Mouse (Mus musculus): ENCODE data around the gene Rps6kb2. TPM values are rescaled to one million over a fixed set of nuclear protein-coding genes. Genes with fewer than 3 reads are reported as not detected.
"Not testable (repeated sequence)": the region's sequence is repeated elsewhere in the genome, so short reads cannot be mapped to it uniquely, and the experiment has no call there.

Gene Rps6kb2
- polyA plus RNA-seq, 1 experiment from 2014 or later: 42.2 TPM

GRCm38 (mm10) chr19:4146366-4147021 lies 16.7 kb downstream of the Rps6kb2 start:
- H3K4me2 ChIP-seq: no peak overlapping the region
- no peak overlapping the region for H3K4me3 ChIP-seq
- peaks cover 12% of the 10 kb centered on the region for H3K36me3 ChIP-seq
- ATAC-seq (replicated peaks; ENCODE audit: insufficient number of reproducible peaks, insufficient read depth, low FRiP score, low read depth): no peak
- peaks cover 32% of the 10 kb centered on the region for H3K4me1 ChIP-seq (replicated peaks)
- no peak overlapping the region for H3K9ac ChIP-seq
- H3K27ac ChIP-seq: no peak overlapping the region
- no peaks in the 10 kb centered on the region for H3K27me3 ChIP-seq
- no peaks in the 10 kb centered on the region for H3K9me3 ChIP-seq (replicated peaks)
- WGBS: 59% methylated on average over 12 of the region's 12 CpGs

GRCm38 (mm10) chr19:4145936-4146335 lies 17.2 kb downstream of the Rps6kb2 start:
- H3K4me1 ChIP-seq (replicated peaks): peaks cover 27% of the 10 kb centered on the region
- H3K4me3 ChIP-seq: no peak overlapping the region
- H3K9ac ChIP-seq: no peak overlapping the region
- ATAC-seq (replicated peaks; ENCODE audit: insufficient number of reproducible peaks, insufficient read depth, low FRiP score, low read depth): no peak
- H3K9me3 ChIP-seq (replicated peaks): no peaks in the 10 kb centered on the region
- no peak overlapping the region for H3K4me2 ChIP-seq
- WGBS: 90% methylated on average over 5 of the region's 5 CpGs
- H3K27ac ChIP-seq: no peak overlapping the region
- H3K27me3 ChIP-seq: no peaks in the 10 kb centered on the region
- peaks cover 7% of the 10 kb centered on the region for H3K36me3 ChIP-seq

GRCm38 (mm10) chr19:4144550-4145498 lies 18.3 kb downstream of the Rps6kb2 start:
- Histone ChIP-seq H3K27me3 (no peaks in the 10 kb centered on the region), H3K4me1 (replicated peaks) (peaks cover 18% of the 10 kb centered on the region), H3K4me2 (no peak overlapping the region), H3K9me3 (replicated peaks) (no peaks in the 10 kb centered on the region), H3K4me3 (no peak overlapping the region), H3K36me3 (no peaks in the 10 kb centered on the region), H3K27ac (0 out of 2 replicates have a peak overlapping the region, but pooled peaks have one; percentile 28), H3K9ac (no peak overlapping the region)
- ATAC-seq (replicated peaks; ENCODE audit: insufficient number of reproducible peaks, insufficient read depth, low FRiP score, low read depth): no peak
- WGBS: 76% methylated on average over 16 of the region's 16 CpGs

GRCm38 (mm10) chr19:4143759-4144268 lies 19.3 kb downstream of the Rps6kb2 start, which contains the start of gene Cabp4:
TSS of gene Cabp4 (minus strand) at chr19:4144033.
- H3K27ac ChIP-seq: no peak within 1 kb of the TSS
- no peaks in the 10 kb centered on the region for H3K27me3 ChIP-seq
- WGBS: 64% methylated on average over 7 of the region's 7 CpGs
- H3K4me1 ChIP-seq (replicated peaks): peaks cover 8% of the 10 kb centered on the region
- no peak within 1 kb of the TSS for H3K4me3 ChIP-seq
- no peak within 1 kb of the TSS for H3K9ac ChIP-seq
- H3K9me3 ChIP-seq (replicated peaks): no peaks in the 10 kb centered on the region
- H3K36me3 ChIP-seq: no peaks in the 10 kb centered on the region
- no peak within 1 kb of the TSS for H3K4me2 ChIP-seq
- no peak for ATAC-seq (replicated peaks; ENCODE audit: insufficient number of reproducible peaks, insufficient read depth, low FRiP score, low read depth)

GRCm38 (mm10) chr19:4142416-4143173 lies 20.6 kb downstream of the Rps6kb2 start:
- Histone ChIP-seq H3K4me2 (no peak overlapping the region), H3K4me1 (replicated peaks) (0 out of 2 replicates have a peak, but pooled peaks cover 2% of the 10 kb centered on the region), H3K27me3 (no peaks in the 10 kb centered on the region), H3K27ac (no peak overlapping the region), H3K9me3 (replicated peaks) (no peaks in the 10 kb centered on the region), H3K9ac (no peak overlapping the region), H3K4me3 (no peak overlapping the region), H3K36me3 (no peaks in the 10 kb centered on the region)
- ATAC-seq (replicated peaks; ENCODE audit: insufficient number of reproducible peaks, insufficient read depth, low FRiP score, low read depth): no peak
- WGBS: 80% methylated on average over 18 of the region's 18 CpGs

- ATAC-seq (replicated peaks; ENCODE audit: insufficient number of reproducible peaks, insufficient read depth, low FRiP score, low read depth): no peak
- H3K27ac ChIP-seq: no peak overlapping the region
- 76% methylated on average over 6 of the region's 6 CpGs for WGBS
- 0 out of 2 replicates have a peak, but pooled peaks cover 5% of the 10 kb centered on the region for H3K27me3 ChIP-seq
- no peak overlapping the region for H3K4me3 ChIP-seq
- H3K36me3 ChIP-seq: no peaks in the 10 kb centered on the region
- H3K9ac ChIP-seq: no peak overlapping the region
- no peaks in the 10 kb centered on the region for H3K4me1 ChIP-seq (replicated peaks)
- no peak overlapping the region for H3K4me2 ChIP-seq
- H3K9me3 ChIP-seq (replicated peaks): no peaks in the 10 kb centered on the region
Measured at GRCm38 (mm10) chr19:4140147-4140546, 23.0 kb downstream of the Rps6kb2 start.

- no peaks in the 10 kb centered on the region for H3K9me3 ChIP-seq (replicated peaks)
- no peaks in the 10 kb centered on the region for H3K4me1 ChIP-seq (replicated peaks)
- H3K36me3 ChIP-seq: no peaks in the 10 kb centered on the region
- H3K9ac ChIP-seq: no peak within 1 kb of the TSS
- 0 out of 2 replicates have a peak, but pooled peaks cover 5% of the 10 kb centered on the region for H3K27me3 ChIP-seq
- no peak within 1 kb of the TSS for H3K4me2 ChIP-seq
- ATAC-seq (replicated peaks; ENCODE audit: insufficient number of reproducible peaks, insufficient read depth, low FRiP score, low read depth): no peak
- no peak within 1 kb of the TSS for H3K27ac ChIP-seq
- 73% methylated on average over 2 of the region's 2 CpGs for WGBS
- no peak within 1 kb of the TSS for H3K4me3 ChIP-seq
Measured at GRCm38 (mm10) chr19:4139446-4139845, 23.7 kb downstream of the Rps6kb2 start, which contains the start of gene Gpr152. TSS of gene Gpr152 (plus strand) at chr19:4139787.

- H3K27me3 ChIP-seq: 0 out of 2 replicates have a peak, but pooled peaks cover 5% of the 10 kb centered on the region
- H3K4me2 ChIP-seq: no peak overlapping the region
- H3K9ac ChIP-seq: no peak overlapping the region
- no peak overlapping the region for H3K4me3 ChIP-seq
- no peaks in the 10 kb centered on the region for H3K9me3 ChIP-seq (replicated peaks)
- no peaks in the 10 kb centered on the region for H3K36me3 ChIP-seq
- no peak for ATAC-seq (replicated peaks; ENCODE audit: insufficient number of reproducible peaks, insufficient read depth, low FRiP score, low read depth)
- H3K27ac ChIP-seq: no peak overlapping the region
- 74% methylated on average over 5 of the region's 5 CpGs for WGBS
- no peaks in the 10 kb centered on the region for H3K4me1 ChIP-seq (replicated peaks)
Measured at GRCm38 (mm10) chr19:4137913-4138312, 25.2 kb downstream of the Rps6kb2 start.

GRCm38 (mm10) chr19:4136463-4136862 lies 26.7 kb downstream of the Rps6kb2 start:
- 73% methylated on average over 5 of the region's 5 CpGs for WGBS
- 0 out of 2 replicates have a peak, but pooled peaks cover 5% of the 10 kb centered on the region for H3K27me3 ChIP-seq
- peaks cover 5% of the 10 kb centered on the region; the same call in 1 of the 2 replicates for H3K36me3 ChIP-seq
- no peak for ATAC-seq (replicated peaks; ENCODE audit: insufficient number of reproducible peaks, insufficient read depth, low FRiP score, low read depth)
- H3K9me3 ChIP-seq (replicated peaks): no peaks in the 10 kb centered on the region
- H3K27ac ChIP-seq: no peak overlapping the region
- no peak overlapping the region for H3K4me2 ChIP-seq
- no peak overlapping the region for H3K9ac ChIP-seq
- no peak overlapping the region for H3K4me3 ChIP-seq
- no peaks in the 10 kb centered on the region for H3K4me1 ChIP-seq (replicated peaks)

- not testable (repeated sequence) for H3K4me3 ChIP-seq; H3K27me3 ChIP-seq; H3K9ac ChIP-seq; H3K9me3 ChIP-seq (replicated peaks); H3K27ac ChIP-seq; H3K4me1 ChIP-seq (replicated peaks); H3K4me2 ChIP-seq
- peaks cover 10% of the 10 kb centered on the region; the same call in 1 of the 2 replicates for H3K36me3 ChIP-seq
- ATAC-seq (replicated peaks; ENCODE audit: insufficient number of reproducible peaks, insufficient read depth, low FRiP score, low read depth): peak; percentile 11; the same call in 1 of the 2 replicates
- WGBS: 25% methylated on average over 8 of the region's 8 CpGs
Measured at GRCm38 (mm10) chr19:4135963-4136345, 27.2 kb downstream of the Rps6kb2 start.
